Mouse (Mus musculus): Measurements from ENCODE around the gene Tmem243. TPM values are rescaled to one million over a fixed set of nuclear protein-coding genes. Genes with fewer than 3 reads are reported as not detected.

Tmem243 gene
- polyA plus RNA-seq (2017; shearing (Covaris generic)), result 100 to 1,000 TPM; 108 to 119 TPM

DNA sequence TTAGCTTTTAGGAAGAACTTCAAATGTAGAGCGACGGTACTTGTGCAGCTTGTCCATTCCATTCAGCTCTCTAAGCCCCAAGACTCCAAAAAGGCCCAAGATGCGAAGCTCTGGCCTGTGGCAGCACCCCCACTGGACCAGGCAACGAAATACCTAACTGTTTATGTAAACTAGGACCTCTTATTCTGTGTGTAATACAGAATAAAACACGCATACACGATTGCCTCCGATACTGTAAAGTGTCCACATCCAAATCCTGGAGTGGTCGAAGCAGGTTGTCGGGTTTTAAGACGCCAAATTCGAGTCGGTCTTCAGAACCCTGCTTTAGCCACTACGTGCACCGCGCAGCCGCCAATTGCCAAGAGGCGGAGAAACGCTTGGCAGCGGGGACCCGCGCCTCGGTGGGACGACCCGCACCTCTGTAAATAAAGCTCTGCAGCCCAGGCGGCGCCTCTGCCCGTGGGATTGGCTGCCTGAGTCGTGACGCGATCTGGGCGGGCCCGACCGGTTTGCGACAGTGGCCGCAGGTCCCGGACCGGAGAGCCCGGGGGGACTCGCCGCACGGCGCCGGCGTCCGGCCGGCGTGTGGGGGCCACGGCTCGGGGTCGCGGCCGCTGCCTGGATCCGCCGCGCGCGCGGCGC lies at the start of gene Tmem243:
Gene Tmem243 (plus strand): TSS at position 462 of the 642 bp plus-strand sequence.

DNA sequence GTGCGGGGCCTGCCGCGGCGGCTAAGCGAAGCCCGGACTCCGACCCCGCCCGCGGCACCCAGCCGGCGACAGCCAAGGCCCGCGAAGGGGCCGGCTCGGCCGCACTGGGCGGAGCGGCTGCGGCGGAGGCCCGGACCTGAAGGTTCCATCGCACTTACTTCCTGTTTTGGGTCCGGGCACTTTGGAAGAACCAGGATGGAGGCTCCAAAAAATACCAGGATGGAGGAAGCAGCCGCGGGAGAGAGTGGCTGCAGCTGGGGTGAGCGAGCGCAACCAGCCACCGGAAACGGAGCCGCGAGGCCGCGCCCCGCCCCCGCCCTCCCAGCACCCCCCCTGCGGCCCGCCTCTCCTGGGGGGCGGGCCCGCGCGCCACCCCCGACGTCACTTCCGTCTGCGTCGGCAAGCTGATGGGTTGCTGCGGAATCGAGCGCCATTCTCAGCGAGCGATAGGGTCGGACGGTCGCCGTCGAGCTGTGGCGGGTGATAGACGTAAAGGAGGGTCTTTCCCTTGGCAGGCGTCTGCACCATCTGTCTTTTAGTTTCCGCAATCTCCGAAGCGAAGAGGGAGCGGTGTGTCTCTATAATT lies 61.1 kb downstream of the Tmem243 start, which contains the start of gene Dmtf1:
Gene Dmtf1 (minus strand): TSS at position 321 of the 586 bp plus-strand sequence.

Other genes starting within 250 kb of the Tmem243 start
- gene Abcb4, start 207.0 kb upstream of the Tmem243 start, polyA plus RNA-seq (2017; shearing (Covaris generic)), result 1 to 10 TPM in 1 of 2 experiments, under 1 TPM in 1; 0.64 to 2.1 TPM
- gene Crot, start 103.3 kb upstream of the Tmem243 start, polyA plus RNA-seq (2017; shearing (Covaris generic)), result 10 to 100 TPM; 53.3 to 62.6 TPM
- gene Dmtf1, start 61.1 kb downstream of the Tmem243 start, polyA plus RNA-seq (2017; shearing (Covaris generic)), result 10 to 100 TPM; 59.4 to 66.6 TPM
- under 1 TPM; 0.05 to 0.17 TPM for gene 9330182L06Rik, start 165.4 kb downstream of the Tmem243 start, polyA plus RNA-seq (2017; shearing (Covaris generic))